Mouse (Mus musculus): ENCODE data around the gene Srgap2.

Gene Srgap2

DNA sequence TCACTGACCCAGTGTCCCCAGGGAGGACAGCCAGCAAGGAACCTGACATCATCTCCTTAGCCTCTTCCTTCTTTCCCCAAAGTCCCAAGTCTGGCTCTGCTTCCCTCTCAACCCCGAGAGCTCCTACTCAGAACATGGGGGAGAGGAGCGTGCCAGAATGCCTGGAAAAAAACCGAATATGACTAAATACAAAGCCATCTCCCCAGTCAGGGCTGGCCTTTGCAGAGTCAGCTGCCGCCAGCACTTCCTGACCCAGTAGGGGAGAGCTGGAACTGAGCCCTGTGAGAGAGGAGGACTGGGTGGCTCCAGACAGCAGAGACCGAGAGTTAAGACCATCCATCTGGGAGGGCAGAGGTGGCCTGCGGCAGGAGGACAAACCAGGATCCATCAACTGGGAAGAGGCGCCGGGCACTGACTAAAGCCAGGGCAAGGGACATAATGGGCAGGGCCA lies 288.2 kb downstream of the Srgap2 start:
- DNase-seq = no peak

DNA sequence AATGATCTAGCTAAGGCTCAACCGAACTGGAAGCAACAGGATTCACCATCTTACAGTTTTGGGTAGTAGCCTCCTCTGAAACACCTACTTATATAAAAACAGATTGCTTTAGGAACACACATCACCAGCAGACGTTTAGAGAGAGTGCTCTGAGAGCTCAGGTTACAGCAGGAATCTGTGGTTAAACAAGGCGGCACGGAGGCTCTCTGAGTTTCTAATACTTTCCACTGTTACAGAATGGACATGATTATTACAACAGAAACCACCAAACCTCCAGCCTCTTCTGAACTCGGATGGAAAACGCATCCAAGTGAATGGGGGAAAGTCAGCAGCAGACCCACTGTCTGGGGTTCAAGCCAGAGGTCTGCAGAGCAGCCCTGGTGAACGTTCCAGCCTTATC lies 291.1 kb downstream of the Srgap2 start:
- no peak for DNase-seq
